Comparison of ENCODE assay signal across 12 mouse cellular contexts in genomic region chr11:5897230-5897629, GRCm38 (mm10). TPM values are rescaled to one million over a fixed set of nuclear protein-coding genes. Genes with fewer than 3 reads are reported as not detected.
DNase-seq lines count a peak whose midpoint lies in the region; ATAC-seq and TF ChIP-seq lines count a peak whose summit lies in the region.
"Had no signal": no experiment of that assay in that cellular context is flagged by ENCODE, and none has a peak within 500 bp of the region (broad histone marks: within the 10 kb centered on the region; RNA-seq: fewer than 3 reads in every experiment).

No protein-coding gene starts in this region.

- no peak for ATAC-seq in heart, embryonic 11.5 days (replicated peaks; ENCODE audit: insufficient number of reproducible peaks, low FRiP score, low TSS enrichment)
- no peak for ATAC-seq in liver, embryonic 11.5 days (replicated peaks; ENCODE audit: low FRiP score)
- ATAC-seq in liver, postnatal 0 days, result no peak
- peak; percentile 31; the same call in 1 of the 2 replicates for ATAC-seq in intestine, embryonic 16.5 days
- no peak for ATAC-seq in activated CD4-positive, CD25-positive, alpha-beta regulatory T cell, adult 4 months

- H3K36me3 ChIP-seq in heart, embryonic 11.5 days (ENCODE audit: control insufficient read depth, insufficient read depth, low read length), result no peaks in the 10 kb centered on the region
- no peaks in the 10 kb centered on the region for H3K36me3 ChIP-seq in liver, embryonic 11.5 days (ENCODE audit: control insufficient read depth, insufficient read depth, low read length)
- no peaks in the 10 kb centered on the region for H3K36me3 ChIP-seq in liver, postnatal 0 days (replicated peaks; ENCODE audit: insufficient read depth, low read length)
- H3K36me3 ChIP-seq in ES-Bruce4 (ENCODE audit: control insufficient read depth, insufficient read depth, low read length, poor library complexity, severe bottlenecking), result no peaks in the 10 kb centered on the region
- H3K36me3 ChIP-seq in intestine, embryonic 16.5 days (ENCODE audit: control insufficient read depth, insufficient read depth, low read length), result no peaks in the 10 kb centered on the region

- peaks cover 64% of the 10 kb centered on the region for H3K4me1 ChIP-seq in heart, embryonic 11.5 days (ENCODE audit: control insufficient read depth, insufficient read depth, low read length)
- peaks cover 33% of the 10 kb centered on the region for H3K4me1 ChIP-seq in liver, embryonic 11.5 days (replicated peaks; ENCODE audit: control insufficient read depth, insufficient read depth, low read length)
- H3K4me1 ChIP-seq in liver, postnatal 0 days (ENCODE audit: insufficient read depth), result peaks cover 4% of the 10 kb centered on the region; the same call in 1 of the 2 replicates
- H3K4me1 ChIP-seq in ES-Bruce4 (ENCODE audit: control insufficient read depth, insufficient read depth, low read length), result peaks cover 4% of the 10 kb centered on the region
- H3K4me1 ChIP-seq in intestine, embryonic 16.5 days (ENCODE audit: control insufficient read depth, insufficient read depth, low read length), result peaks cover 71% of the 10 kb centered on the region

- 7% methylated on average over 16 of the region's 16 CpGs for WGBS in heart, embryonic 11.5 days (ENCODE audit: insufficient replicate concordance)
- 9% methylated on average over 15 of the region's 16 CpGs for WGBS in liver, embryonic 11.5 days
- WGBS in liver, postnatal 0 days (ENCODE audit: insufficient replicate concordance), result 14% methylated on average over 16 of the region's 16 CpGs
- WGBS in intestine, embryonic 16.5 days, result 20% methylated on average over 16 of the region's 16 CpGs

- intact Hi-C loops in heart, postnatal 25 days (cut with DNase I), result no loop called here

- no peak for TF ChIP-seq CTCF in liver, postnatal 0 days (IDR thresholded peaks at IDR 0.05; ENCODE audit: low read depth)
- no peak for TF ChIP-seq CTCF in ES-Bruce4 (IDR thresholded peaks at IDR 0.05; ENCODE audit: low read depth, low read length)

- no peaks in the 10 kb centered on the region for H3K9me3 ChIP-seq in heart, embryonic 11.5 days (replicated peaks; ENCODE audit: control insufficient read depth, low read length)
- H3K9me3 ChIP-seq in liver, embryonic 11.5 days (ENCODE audit: control insufficient read depth, low read length), result no peaks in the 10 kb centered on the region
- H3K9me3 ChIP-seq in liver, postnatal 0 days (ENCODE audit: low read length), result no peaks in the 10 kb centered on the region
- H3K9me3 ChIP-seq in ES-Bruce4 (replicated peaks; ENCODE audit: control insufficient read depth, insufficient read depth, low read length, poor library complexity, severe bottlenecking), result no peaks in the 10 kb centered on the region
- no peaks in the 10 kb centered on the region for H3K9me3 ChIP-seq in intestine, embryonic 16.5 days (ENCODE audit: control insufficient read depth, low read length)

- peak overlapping the region; percentile 97 for H3K27ac ChIP-seq in heart, embryonic 11.5 days (ENCODE audit: low read depth, low read length)
- H3K27ac ChIP-seq in liver, embryonic 11.5 days (ENCODE audit: low read depth, low read length), result no peak overlapping the region
- no peak overlapping the region for H3K27ac ChIP-seq in liver, postnatal 0 days (ENCODE audit: low read depth)
- no peak overlapping the region for H3K27ac ChIP-seq in ES-Bruce4 (ENCODE audit: insufficient read depth, low read length)
- H3K27ac ChIP-seq in intestine, embryonic 16.5 days (ENCODE audit: low read length), result no peak overlapping the region; the same call in 1 of the 2 replicates

- no peak for DNase-seq in heart, postnatal 25 days (ENCODE audit: low spot score)
- DNase-seq in liver, embryonic 11.5 days (ENCODE audit: low spot score), result no peak
- no peak for DNase-seq in liver, postnatal 0 days
- no peak for DNase-seq in frontal cortex, adult 2 months (ENCODE audit: extremely low spot score in 1 of 2, low spot score in 1 of 2)
- DNase-seq: cerebellum, postnatal 36 days; kidney, adult 8-10 months had no signal

- H3K4me3 ChIP-seq in heart, embryonic 11.5 days (ENCODE audit: low read depth, low read length), result peak overlapping the region; percentile 50
- H3K4me3 ChIP-seq in liver, embryonic 11.5 days (ENCODE audit: low read depth, low read length), result no peak overlapping the region
- no peak overlapping the region for H3K4me3 ChIP-seq in liver, postnatal 0 days (ENCODE audit: low read depth, low read length)
- peak overlapping the region; percentile 40 for H3K4me3 ChIP-seq in ES-Bruce4 (ENCODE audit: low read depth, low read length)
- peak overlapping the region; percentile 24 for H3K4me3 ChIP-seq in intestine, embryonic 16.5 days (ENCODE audit: low read length)

- H3K4me2 ChIP-seq in heart, embryonic 11.5 days, result peak overlapping the region; percentile 61
- peak overlapping the region; percentile 1 for H3K4me2 ChIP-seq in liver, embryonic 11.5 days
- H3K4me2 ChIP-seq in liver, postnatal 0 days (ENCODE audit: low read depth, low read length), result no peak overlapping the region
- peak overlapping the region; percentile 39 for H3K4me2 ChIP-seq in intestine, embryonic 16.5 days (ENCODE audit: low read depth, low read length)

- H3K9ac ChIP-seq in heart, embryonic 11.5 days (ENCODE audit: low read depth, low read length), result peak overlapping the region; percentile 94
- no peak overlapping the region for H3K9ac ChIP-seq in liver, embryonic 11.5 days (ENCODE audit: low read depth, low read length)
- no peak overlapping the region for H3K9ac ChIP-seq in liver, postnatal 0 days (replicated peaks)
- peak overlapping the region; percentile 21; the same call in 1 of the 2 replicates for H3K9ac ChIP-seq in ES-Bruce4 (ENCODE audit: low read depth, poor library complexity, severe bottlenecking)
- H3K9ac ChIP-seq in intestine, embryonic 16.5 days (ENCODE audit: low read depth, low read length), result peak overlapping the region; percentile 38

- H3K27me3 ChIP-seq in heart, embryonic 11.5 days (ENCODE audit: control insufficient read depth, insufficient read depth, low read length), result 0 out of 2 replicates have a peak, but pooled peaks cover 5% of the 10 kb centered on the region
- peaks cover 62% of the 10 kb centered on the region for H3K27me3 ChIP-seq in liver, embryonic 11.5 days (replicated peaks; ENCODE audit: control insufficient read depth, insufficient read depth, low read length)
- peaks cover 36% of the 10 kb centered on the region for H3K27me3 ChIP-seq in liver, postnatal 0 days (ENCODE audit: insufficient read depth, low read length)
- no peaks in the 10 kb centered on the region for H3K27me3 ChIP-seq in ES-Bruce4 (ENCODE audit: control insufficient read depth, insufficient read depth, low read length, poor library complexity, severe bottlenecking)
- H3K27me3 ChIP-seq in intestine, embryonic 16.5 days (replicated peaks; ENCODE audit: control insufficient read depth, insufficient read depth, low read length), result no peaks in the 10 kb centered on the region

- no peak for TF ChIP-seq POLR2A in ES-Bruce4 (IDR thresholded peaks at IDR 0.05; ENCODE audit: insufficient read depth, low read length)

- no peak for TF ChIP-seq EP300 in liver, postnatal 0 days (IDR thresholded peaks at IDR 0.05; ENCODE audit: low read depth)
- 0 out of 2 replicates have a peak, but pooled peaks have one; percentile 31 for TF ChIP-seq EP300 in ES-Bruce4 (IDR thresholded peaks at IDR 0.05; ENCODE audit: insufficient read depth, low read depth, low read length)

RNA-seq across cellular contexts. Expression of gene Myl7, which starts 1.4 kb away (rescaled TPM):
- polyA plus RNA-seq in heart, embryonic 11.5 days (2014; fragmentation: Nextera tagmentation; extraction: Ambion mirVana), result 7,501 and 8,192 TPM in 2 replicates
- 100 to 1,000 TPM; 742 to 813 TPM for total RNA-seq in heart, postnatal 25 days (2021)
- polyA plus RNA-seq in liver, embryonic 11.5 days (2014; fragmentation: Nextera tagmentation; extraction: Ambion mirVana), result 73.1 and 156 TPM in 2 replicates
- polyA plus RNA-seq in liver, postnatal 0 days (2015; fragmentation: Nextera tagmentation; extraction: Ambion mirVana), result 2.4 and 2.6 TPM in 2 replicates
- polyA plus RNA-seq in ES-Bruce4 (2011; ENCODE audit: insufficient read depth, insufficient read length, low read depth, missing spikeins), result 1.4 TPM in 1 of 2 replicates, not detected in the other
- polyA plus RNA-seq in intestine, embryonic 16.5 days (2015; fragmentation: Nextera tagmentation; extraction: Ambion mirVana), result 75.3 and 88.3 TPM in 2 replicates
- polyA plus RNA-seq in frontal cortex, adult 2 months (2012; rRNA removed), result not detected in 2 replicates
- not detected for polyA plus RNA-seq in activated CD4-positive, CD25-positive, alpha-beta regulatory T cell, adult 4 months (2017; shearing (Covaris generic))
- total RNA-seq: gastrocnemius, adult 8-10 months; left cerebral cortex, adult 8-10 months had no signal

RNA-seq across cellular contexts. Expression of gene Pold2, which starts 19.1 kb away (rescaled TPM):
- 86.8 and 95.2 TPM in 2 replicates for polyA plus RNA-seq in heart, embryonic 11.5 days (2014; fragmentation: Nextera tagmentation; extraction: Ambion mirVana)
- 10 to 100 TPM; 29.2 to 33.2 TPM for total RNA-seq in heart, postnatal 25 days (2021)
- 151 and 158 TPM in 2 replicates for polyA plus RNA-seq in liver, embryonic 11.5 days (2014; fragmentation: Nextera tagmentation; extraction: Ambion mirVana)
- 24.0 and 27.0 TPM in 2 replicates for polyA plus RNA-seq in liver, postnatal 0 days (2015; fragmentation: Nextera tagmentation; extraction: Ambion mirVana)
- polyA plus RNA-seq in ES-Bruce4 (2011; ENCODE audit: insufficient read depth, insufficient read length, low read depth, missing spikeins), result 127 and 175 TPM in 2 replicates
- polyA plus RNA-seq in intestine, embryonic 16.5 days (2015; fragmentation: Nextera tagmentation; extraction: Ambion mirVana), result 119 and 141 TPM in 2 replicates
- 28.1 and 28.8 TPM in 2 replicates for polyA plus RNA-seq in frontal cortex, adult 2 months (2012; rRNA removed)
- 10 to 100 TPM; 20.6 to 26.9 TPM for polyA plus RNA-seq in activated CD4-positive, CD25-positive, alpha-beta regulatory T cell, adult 4 months (2017; shearing (Covaris generic))

RNA-seq across cellular contexts. Expression of gene Aebp1, which starts 35.5 kb away (rescaled TPM):
- polyA plus RNA-seq in heart, embryonic 11.5 days (2014; fragmentation: Nextera tagmentation; extraction: Ambion mirVana), result 21.4 and 27.7 TPM in 2 replicates
- total RNA-seq in heart, postnatal 25 days (2021), result 10 to 100 TPM; 18.5 to 23.3 TPM
- polyA plus RNA-seq in liver, embryonic 11.5 days (2014; fragmentation: Nextera tagmentation; extraction: Ambion mirVana), result 11.3 TPM in 2 replicates
- polyA plus RNA-seq in liver, postnatal 0 days (2015; fragmentation: Nextera tagmentation; extraction: Ambion mirVana), result 2.9 and 3.1 TPM in 2 replicates
- 4.9 and 5.5 TPM in 2 replicates for polyA plus RNA-seq in ES-Bruce4 (2011; ENCODE audit: insufficient read depth, insufficient read length, low read depth, missing spikeins)
- 38.4 and 39.7 TPM in 2 replicates for polyA plus RNA-seq in intestine, embryonic 16.5 days (2015; fragmentation: Nextera tagmentation; extraction: Ambion mirVana)
- polyA plus RNA-seq in frontal cortex, adult 2 months (2012; rRNA removed), result 15.8 and 20.3 TPM in 2 replicates
- polyA plus RNA-seq in activated CD4-positive, CD25-positive, alpha-beta regulatory T cell, adult 4 months (2017; shearing (Covaris generic)), result under 1 TPM in 1 of 2 experiments, not detected in 1; 0.56 TPM

RNA-seq across cellular contexts. Expression of gene Gck, which starts 52.7 kb away (rescaled TPM):
- polyA plus RNA-seq in heart, embryonic 11.5 days (2014; fragmentation: Nextera tagmentation; extraction: Ambion mirVana), result 2.0 and 2.6 TPM in 2 replicates
- total RNA-seq in heart, postnatal 25 days (2021), result 1 to 10 TPM; 7.4 to 9.4 TPM
- polyA plus RNA-seq in liver, embryonic 11.5 days (2014; fragmentation: Nextera tagmentation; extraction: Ambion mirVana), result 0.35 and 0.45 TPM in 2 replicates
- polyA plus RNA-seq in liver, postnatal 0 days (2015; fragmentation: Nextera tagmentation; extraction: Ambion mirVana), result 0.66 and 1.3 TPM in 2 replicates
- polyA plus RNA-seq in ES-Bruce4 (2011; ENCODE audit: insufficient read depth, insufficient read length, low read depth, missing spikeins), result not detected in 2 replicates
- 2.4 and 2.9 TPM in 2 replicates for polyA plus RNA-seq in intestine, embryonic 16.5 days (2015; fragmentation: Nextera tagmentation; extraction: Ambion mirVana)
- 0.97 and 1.1 TPM in 2 replicates for polyA plus RNA-seq in frontal cortex, adult 2 months (2012; rRNA removed)
- polyA plus RNA-seq in activated CD4-positive, CD25-positive, alpha-beta regulatory T cell, adult 4 months (2017; shearing (Covaris generic)), result not detected

RNA-seq across cellular contexts. Expression of gene Ykt6, which starts 58.3 kb away (rescaled TPM):
- polyA plus RNA-seq in heart, embryonic 11.5 days (2014; fragmentation: Nextera tagmentation; extraction: Ambion mirVana), result 19.3 and 25.4 TPM in 2 replicates
- total RNA-seq in heart, postnatal 25 days (2021), result 10 to 100 TPM; 60.9 to 64.9 TPM
- polyA plus RNA-seq in liver, embryonic 11.5 days (2014; fragmentation: Nextera tagmentation; extraction: Ambion mirVana), result 18.4 TPM in 2 replicates
- 15.1 and 16.6 TPM in 2 replicates for polyA plus RNA-seq in liver, postnatal 0 days (2015; fragmentation: Nextera tagmentation; extraction: Ambion mirVana)
- polyA plus RNA-seq in ES-Bruce4 (2011; ENCODE audit: insufficient read depth, insufficient read length, low read depth, missing spikeins), result 53.7 and 60.3 TPM in 2 replicates
- polyA plus RNA-seq in intestine, embryonic 16.5 days (2015; fragmentation: Nextera tagmentation; extraction: Ambion mirVana), result 57.7 and 58.6 TPM in 2 replicates
- polyA plus RNA-seq in frontal cortex, adult 2 months (2012; rRNA removed), result 61.1 and 61.9 TPM in 2 replicates
- polyA plus RNA-seq in activated CD4-positive, CD25-positive, alpha-beta regulatory T cell, adult 4 months (2017; shearing (Covaris generic)), result 10 to 100 TPM; 25.6 to 26.7 TPM

Comparison
In these comparisons a context has a peak if more than half of its experiments do, and no peak if none do; other contexts are left out.
1. H3K4me3 ChIP-seq: peak in heart, embryonic 11.5 days (single experiment), ES-Bruce4 (single experiment) and intestine, embryonic 16.5 days (single experiment); none in liver, embryonic 11.5 days (single experiment) and liver, postnatal 0 days (single experiment).
2. H3K9ac ChIP-seq: peak in heart, embryonic 11.5 days (single experiment), ES-Bruce4 (single experiment) and intestine, embryonic 16.5 days (single experiment); none in liver, embryonic 11.5 days (single experiment) and liver, postnatal 0 days (single experiment).
3. RNA of gene Myl7, which starts 1.4 kb away (polyA plus RNA-seq): 7,501 to 8,192 TPM in heart, embryonic 11.5 days; 73.1 to 156 TPM in liver, embryonic 11.5 days, 75.3 to 88.3 TPM in intestine, embryonic 16.5 days, 2.4 to 2.6 TPM in liver, postnatal 0 days, 1.4 TPM in ES-Bruce4, not detected in frontal cortex, adult 2 months and not detected in activated CD4-positive, CD25-positive, alpha-beta regulatory T cell, adult 4 months; every median in the first group is over 10 times any median in the second.